Mouse (Mus musculus): Measurements from ENCODE around the gene Tle4. TPM values are rescaled to one million over a fixed set of nuclear protein-coding genes. Genes with fewer than 3 reads are reported as not detected.

Gene Tle4
- total and polyA plus RNA-seq, 3 experiments: 5.2 to 11.2 (median 7.8) TPM

DNA sequence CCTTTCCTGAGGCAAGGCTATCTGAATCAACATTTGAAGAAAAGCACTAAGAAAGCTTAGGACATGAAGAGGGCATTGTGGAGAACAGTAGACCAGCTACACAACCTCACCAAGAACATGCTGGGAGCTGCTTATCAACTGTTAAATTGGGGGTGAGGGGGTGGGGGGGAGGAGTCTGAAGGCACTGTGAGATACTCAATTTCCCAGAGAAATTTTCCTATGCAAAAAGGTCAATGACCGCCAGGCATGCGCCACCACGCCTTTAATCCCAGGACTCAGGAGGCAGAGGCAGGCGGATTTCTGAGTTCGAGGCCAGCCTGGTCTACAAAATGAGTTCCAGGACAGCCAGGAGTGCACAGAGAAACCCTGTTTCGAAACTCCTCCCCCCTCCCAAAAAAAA is 65.0 kb downstream of the Tle4 start:
- no peak for DNase-seq

GRCm38 (mm10) chr19:14520098-14520802 is 77.6 kb downstream of the Tle4 start:
- DNase-seq: no peak

- no peak for DNase-seq
Observed at GRCm38 (mm10) chr19:14519186-14519585, 78.7 kb downstream of the Tle4 start.

DNA sequence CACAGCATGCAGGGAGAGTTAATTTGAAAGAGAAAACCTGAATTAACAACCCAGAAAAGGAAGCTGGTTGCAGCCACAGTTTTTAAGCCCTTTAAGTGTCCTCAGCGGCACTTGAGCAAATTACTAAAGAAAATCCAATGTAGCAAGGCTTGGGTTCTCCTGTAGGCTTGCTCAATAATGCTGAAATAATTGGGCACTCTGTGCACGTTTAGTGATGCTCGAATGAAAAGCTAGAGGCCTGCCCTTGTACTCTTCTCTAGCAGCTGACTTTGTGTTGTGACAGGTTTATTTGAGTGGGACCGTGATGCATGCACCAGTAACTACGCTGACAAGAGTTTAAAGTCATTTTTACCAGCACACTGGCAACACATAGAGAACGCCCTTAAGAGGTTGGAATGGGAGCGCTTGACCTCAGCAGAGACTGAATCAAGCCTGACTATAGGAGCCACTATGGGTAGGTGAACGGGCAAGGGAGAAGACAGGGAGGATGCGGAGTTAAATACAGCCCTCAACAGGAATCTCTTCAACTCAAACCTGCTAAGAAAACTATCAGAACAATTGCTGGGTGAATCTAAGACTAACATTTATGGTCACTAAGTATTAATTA is 79.3 kb downstream of the Tle4 start:
- no peak for DNase-seq

DNA sequence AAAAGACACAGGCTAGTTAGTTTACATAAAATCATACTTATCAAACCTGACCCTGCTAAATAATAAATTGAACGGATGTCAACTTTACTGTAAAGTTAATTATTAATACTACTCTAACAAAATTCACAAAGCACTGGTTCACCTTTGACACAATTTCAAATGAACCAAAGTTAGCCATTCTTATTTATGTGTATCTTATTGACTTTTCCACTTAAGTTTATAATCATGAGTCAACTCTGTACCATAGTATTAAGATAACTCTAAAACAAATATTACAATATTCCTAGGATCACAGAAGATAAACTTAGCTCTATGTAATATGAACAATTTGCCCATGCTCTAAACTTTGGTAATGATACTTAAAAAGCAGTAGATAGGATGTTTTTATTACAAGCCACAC is 81.4 kb downstream of the Tle4 start:
- DNase-seq: no peak

DNA sequence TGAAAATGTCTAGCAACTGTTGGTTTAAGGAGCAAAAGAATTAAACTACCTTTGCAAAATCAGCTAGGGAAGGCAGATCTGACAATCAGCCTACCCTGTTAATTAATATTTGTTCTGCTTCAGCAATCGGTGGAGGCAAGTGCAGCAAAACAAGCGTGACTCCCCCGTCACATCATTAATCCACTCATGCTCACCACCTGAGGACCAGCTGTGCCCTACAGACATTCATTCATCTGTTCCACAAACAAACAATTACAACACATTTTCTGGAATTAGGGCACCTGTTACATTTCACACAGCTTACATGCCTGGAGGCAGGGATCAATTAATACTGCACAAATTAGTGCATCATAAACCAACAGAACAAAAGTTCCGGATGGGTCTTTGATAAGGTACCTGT is 89.0 kb downstream of the Tle4 start:
- DNase-seq: no peak

DNA sequence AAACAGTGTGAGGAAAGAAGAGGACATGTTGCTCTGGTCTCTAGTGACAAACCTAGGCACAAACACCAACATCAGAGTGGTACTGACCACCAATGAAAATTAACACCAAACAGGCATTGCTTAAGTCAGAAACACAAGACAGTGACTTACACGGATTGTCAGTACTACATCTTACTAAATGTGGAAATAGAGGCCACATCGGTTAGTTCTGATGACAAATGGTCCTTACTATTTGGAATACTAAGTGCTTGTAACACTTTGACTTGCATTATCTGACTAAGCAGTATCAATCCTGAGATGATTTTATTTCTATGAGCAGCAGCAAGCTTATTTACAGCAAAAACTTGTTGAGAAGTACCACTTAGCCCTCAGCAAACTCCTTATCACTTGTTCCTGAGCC is 89.9 kb downstream of the Tle4 start:
- DNase-seq: no peak

GRCm38 (mm10) chr19:14506875-14507670 is 90.8 kb downstream of the Tle4 start:
- DNase-seq: no peak

DNA sequence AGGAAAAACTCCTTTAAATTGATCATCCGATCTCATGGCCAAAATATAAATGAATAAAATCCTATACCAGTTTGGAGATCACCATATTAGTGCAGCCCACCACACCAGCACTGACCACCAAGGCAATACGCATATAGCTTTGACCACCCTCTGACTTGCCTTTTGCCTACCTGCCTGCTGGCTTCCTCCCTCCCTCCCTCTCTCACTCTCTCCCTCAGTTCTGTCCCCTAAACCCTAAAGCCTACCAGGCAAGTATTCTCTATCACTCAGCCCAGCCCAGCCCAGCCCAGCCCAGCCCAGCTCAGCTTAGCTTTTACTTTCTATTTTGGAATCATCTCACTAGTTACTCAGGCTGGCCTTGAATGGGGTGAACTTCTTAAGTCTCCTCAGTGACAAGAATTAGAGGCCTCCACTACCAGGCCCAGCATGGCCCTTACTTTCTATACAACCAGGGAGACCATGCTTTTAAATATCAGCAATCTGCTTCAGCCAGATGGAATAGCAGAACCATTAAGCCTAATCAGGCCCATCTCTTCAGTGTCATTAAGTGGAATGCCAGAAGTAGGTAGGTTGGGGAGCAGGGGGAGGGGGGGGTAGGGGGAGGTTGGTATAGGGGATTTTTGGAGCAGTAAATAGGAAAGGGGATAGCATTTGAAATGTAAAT is 91.8 kb downstream of the Tle4 start:
- DNase-seq: no peak

GRCm38 (mm10) chr19:14505401-14505800 is 92.5 kb downstream of the Tle4 start:
- no peak for DNase-seq

DNA sequence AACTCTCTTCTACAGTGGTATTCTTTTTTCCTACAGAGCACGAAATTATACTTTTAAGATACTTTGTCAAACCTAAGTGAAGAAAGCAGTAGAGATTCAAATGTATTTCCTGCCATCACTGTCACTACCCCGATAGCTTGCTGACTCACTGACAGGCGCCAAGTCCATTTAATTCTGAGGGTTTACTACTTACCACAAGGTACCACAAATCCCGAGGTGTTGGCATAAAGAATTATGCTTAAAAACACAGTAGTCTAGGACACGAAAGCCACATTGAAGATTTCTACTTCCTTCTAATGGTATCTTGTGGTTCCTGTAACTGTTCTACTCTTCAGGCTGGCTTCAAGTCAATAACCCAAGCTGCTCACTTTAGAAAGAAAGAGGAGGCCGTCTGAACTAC is 94.0 kb downstream of the Tle4 start:
- DNase-seq: no peak

- no peak for DNase-seq
Observed at GRCm38 (mm10) chr19:14502234-14502633, 95.6 kb downstream of the Tle4 start.

GRCm38 (mm10) chr19:14499835-14500425 is 97.9 kb downstream of the Tle4 start:
- DNase-seq: no peak

DNA sequence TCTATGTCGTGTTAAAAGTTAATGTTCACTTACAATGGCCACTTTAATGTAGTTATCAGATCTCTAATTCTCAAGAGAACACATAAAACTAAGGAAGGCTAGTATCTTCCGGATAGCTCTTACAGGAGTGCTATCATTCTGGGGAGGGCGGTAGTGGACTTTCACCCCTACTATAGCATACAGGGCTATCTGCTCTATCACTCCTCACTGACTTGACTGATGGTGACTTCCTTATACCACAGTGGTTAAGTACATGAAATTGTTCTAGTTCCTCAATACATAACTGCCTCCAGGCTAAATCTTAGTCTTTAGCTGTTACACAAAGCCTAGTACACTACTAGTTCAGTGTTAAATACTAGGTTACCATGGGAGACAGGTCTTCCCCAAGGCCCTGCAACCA is 104.8 kb downstream of the Tle4 start:
- DNase-seq: no peak

DNA sequence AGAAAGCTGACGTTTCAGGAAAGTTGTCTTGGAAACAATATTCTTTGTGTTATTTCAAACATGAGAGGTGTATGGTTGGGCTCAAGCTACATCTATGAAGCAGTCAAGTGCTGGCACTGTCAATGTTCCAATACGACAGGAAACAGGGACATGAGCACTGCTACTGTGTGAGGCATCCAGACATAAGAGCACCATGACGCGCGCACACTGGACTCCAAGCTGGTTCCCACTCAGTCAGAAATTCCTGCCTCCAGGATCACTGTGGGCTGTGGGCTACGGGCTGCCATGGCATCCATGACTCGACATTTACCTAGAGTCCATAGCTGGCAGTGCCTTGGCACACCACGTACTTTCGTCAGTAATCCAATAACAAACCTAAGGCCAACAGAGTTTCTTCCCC is 110.7 kb downstream of the Tle4 start:
- DNase-seq: no peak

DNA sequence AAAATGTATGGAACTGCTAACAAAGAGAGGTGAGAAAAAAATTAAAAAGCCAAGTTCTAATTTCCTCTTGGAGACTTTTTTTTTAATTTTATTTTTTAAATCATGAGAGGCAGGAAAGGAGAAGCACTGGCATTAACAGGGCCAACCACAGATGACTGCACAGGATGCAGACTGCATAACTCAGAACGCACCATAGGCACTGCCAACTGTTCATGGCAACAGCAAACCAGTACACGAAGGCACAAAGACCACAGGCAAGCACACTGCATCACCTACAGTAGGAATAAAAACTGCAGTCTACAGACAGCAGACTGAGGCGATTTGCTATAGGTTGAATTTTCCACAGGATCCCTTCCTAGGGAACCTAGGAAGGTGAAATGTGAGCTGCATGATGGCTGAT is 112.7 kb downstream of the Tle4 start:
- DNase-seq: no peak

DNA sequence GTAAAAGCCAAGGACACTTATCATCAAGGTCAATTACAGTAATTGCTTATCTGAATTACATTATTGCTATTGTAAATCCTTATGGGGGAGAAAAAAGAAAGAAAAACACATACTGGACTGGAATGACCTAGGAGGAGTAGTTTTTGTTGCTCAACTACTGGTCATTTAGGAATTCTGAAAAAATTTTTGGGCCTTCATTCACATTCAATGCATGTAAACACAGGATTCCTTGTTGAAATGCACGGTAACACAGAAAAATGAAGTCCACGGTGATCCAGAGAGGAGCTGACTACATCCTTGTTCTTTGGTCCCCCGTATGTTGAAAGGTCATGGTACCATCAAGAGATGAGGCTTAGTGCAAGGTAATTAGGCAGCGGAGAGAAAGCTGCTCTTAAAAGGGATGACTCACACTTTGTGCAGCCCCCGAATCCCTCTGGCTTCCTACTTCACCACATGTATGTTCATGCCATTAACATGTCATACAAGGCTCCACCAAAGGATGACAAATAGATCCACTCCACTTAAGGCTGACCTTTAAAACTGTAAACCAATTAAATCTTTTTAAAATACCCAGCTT is 115.2 kb downstream of the Tle4 start:
- no peak for DNase-seq

DNA sequence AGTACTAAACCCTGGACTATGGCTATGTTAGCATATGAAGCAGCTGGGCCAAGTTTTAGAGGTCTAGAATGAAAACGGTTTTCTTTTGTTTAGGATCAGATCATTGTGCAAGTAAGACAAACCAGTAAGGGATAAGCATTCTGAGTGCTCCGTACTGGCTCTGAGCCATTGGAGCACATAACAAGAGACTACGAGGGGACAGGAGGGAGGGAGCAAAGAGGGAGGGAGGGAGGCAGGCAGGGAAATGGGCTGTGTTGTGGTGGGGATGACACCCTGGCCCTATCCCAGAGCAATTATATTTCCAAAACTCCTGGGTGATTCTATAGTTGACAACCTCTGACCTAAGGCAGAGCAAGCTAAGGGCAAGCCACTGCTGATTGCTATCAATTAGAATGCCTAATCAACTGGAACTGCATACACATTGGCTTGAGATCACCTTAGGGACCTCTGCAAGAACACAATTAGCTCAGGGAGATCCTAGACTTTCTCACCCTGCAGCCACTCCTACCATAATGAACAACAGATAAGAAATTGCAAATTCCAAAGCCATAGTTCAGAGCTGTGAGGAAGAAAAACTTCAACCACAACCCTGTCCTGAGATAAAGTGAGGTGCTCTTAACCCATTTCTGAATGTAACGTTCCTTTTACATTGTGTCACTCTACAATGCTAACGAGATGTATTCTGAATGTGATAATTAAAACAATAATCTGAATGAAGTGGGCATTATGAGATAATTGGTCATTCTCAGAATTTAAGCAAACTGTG is 115.9 kb downstream of the Tle4 start:
- no peak for DNase-seq

DNA sequence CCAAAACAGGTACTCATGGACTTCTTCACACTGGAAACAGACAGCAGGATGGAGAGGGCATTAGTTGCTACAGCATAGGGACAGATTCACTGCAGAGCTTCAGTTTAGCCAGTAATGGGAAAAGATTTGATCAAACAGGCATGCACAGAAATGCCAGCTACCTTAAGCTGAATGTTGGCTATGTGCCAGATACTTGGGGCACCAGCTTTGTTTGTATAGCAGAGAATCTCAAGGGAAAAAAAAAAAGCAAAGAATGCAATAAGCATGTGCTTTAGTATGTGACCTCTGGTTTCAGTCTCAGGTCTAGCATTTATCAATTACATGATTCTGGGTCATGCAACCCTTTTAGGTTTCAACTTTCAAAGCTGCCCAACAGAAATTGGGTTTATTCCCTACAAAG is 118.1 kb downstream of the Tle4 start:
- no peak for DNase-seq

DNA sequence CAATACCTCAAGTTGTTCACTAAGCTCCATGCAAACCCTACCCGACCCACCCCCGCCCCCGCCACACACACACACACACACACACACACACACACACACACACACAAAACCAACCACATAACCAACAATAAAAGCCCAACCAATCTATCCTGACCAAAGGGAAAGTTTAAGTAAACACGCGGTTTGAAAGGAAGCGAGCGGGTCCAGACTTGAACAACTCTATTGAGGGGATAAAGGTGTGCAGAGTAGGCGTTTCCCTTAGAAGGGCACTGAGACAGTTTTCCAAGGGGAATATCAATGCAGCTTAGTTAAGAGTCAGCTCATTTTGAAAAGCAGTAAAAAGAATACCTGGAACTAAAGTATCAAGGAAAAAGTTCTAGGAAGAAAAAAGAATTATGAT is 128.5 kb downstream of the Tle4 start:
- DNase-seq: no peak

DNA sequence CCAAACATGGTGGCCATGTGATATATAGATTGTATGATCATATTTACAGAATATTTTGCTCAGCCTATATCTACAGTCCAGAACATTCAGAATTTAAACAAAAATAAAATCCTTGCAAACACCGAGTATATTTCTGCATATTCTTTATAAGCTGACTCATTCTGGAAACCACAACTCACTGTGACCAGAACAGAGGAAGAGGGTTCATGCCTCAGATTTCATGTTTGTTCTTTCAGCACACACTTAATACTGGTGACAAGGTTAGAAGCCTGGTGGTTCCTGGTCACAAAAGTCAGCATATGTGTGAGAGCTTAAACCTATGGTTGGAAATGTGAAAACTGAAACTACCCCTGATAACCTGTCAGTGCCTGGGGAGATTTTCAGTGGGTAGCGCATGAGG is 129.1 kb downstream of the Tle4 start:
- no peak for DNase-seq
